ENCODE assay signal across 8 mouse cellular contexts in the genomic region with DNA sequence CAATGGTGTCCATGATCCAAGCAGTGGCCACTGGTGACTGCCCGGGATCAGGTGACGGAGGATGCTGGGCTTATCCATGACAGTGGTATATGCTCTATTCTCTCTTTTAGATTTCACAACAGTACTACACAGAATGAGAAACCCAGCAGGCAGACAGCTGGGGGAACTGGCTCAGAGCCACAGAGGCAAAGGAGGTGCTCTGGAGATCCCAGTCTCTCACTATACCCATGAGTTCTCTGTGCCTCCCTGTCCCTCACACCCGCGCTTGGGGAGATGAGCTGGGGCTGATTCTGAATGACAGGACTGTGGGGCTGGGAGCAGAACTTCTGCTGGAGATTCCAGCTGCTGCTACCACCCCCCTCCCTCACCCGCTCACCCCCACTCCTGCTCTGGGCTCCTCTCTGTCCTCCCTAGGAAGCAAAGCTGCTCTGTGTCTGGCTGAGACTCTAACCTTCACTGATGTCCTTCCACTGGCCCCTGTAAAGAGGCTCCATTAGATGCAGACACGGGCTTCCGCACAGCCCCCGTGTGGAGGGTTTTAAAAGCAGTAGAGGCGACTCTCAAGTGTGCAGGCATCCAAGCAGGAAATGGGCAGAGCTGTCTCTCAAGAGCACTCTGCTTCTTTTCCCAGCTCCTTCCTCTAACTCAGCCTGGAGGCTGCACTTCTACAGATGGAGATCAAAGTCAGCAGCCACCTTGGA.
A peak's percentile ranks its signal among the peaks of the same experiment; 100 is the strongest.
DNase-seq lines count a peak whose midpoint lies in the region; ATAC-seq and TF ChIP-seq lines count a peak whose summit lies in the region.

No protein-coding gene starts in this region.

- no peak for TF ChIP-seq RAD21 in CH12.LX (IDR thresholded peaks at IDR 0.05; ENCODE audit: low read depth, low read length)

- no peak overlapping the region for H3K27ac ChIP-seq in CH12.LX (ENCODE audit: insufficient read depth, low read depth)
- peak overlapping the region; percentile 24; the same call in 1 of the 2 replicates for H3K27ac ChIP-seq in heart, embryonic 12.5 days (ENCODE audit: poor library complexity, severe bottlenecking)
- H3K27ac ChIP-seq in limb, embryonic 10.5 days = peak overlapping the region; percentile 33; the same call in 1 of the 2 replicates
- 0 out of 2 replicates have a peak overlapping the region, but pooled peaks have one; percentile 11 for H3K27ac ChIP-seq in neural tube, embryonic 15.5 days (replicated peaks)
- H3K27ac ChIP-seq in cerebellum, adult 2 months (ENCODE audit: insufficient read depth, low read length) = no peak overlapping the region

- no peaks in the 10 kb centered on the region for H3K27me3 ChIP-seq in CH12.LX (replicated peaks)
- no peaks in the 10 kb centered on the region; the same call in 1 of the 2 replicates for H3K27me3 ChIP-seq in heart, embryonic 12.5 days (replicated peaks)
- H3K27me3 ChIP-seq in limb, embryonic 10.5 days (ENCODE audit: low read depth, poor library complexity, severe bottlenecking) = no peaks in the 10 kb centered on the region; the same call in 1 of the 2 replicates
- H3K27me3 ChIP-seq in neural tube, embryonic 15.5 days (replicated peaks) = no peaks in the 10 kb centered on the region
- no peaks in the 10 kb centered on the region for H3K27me3 ChIP-seq in cerebellum, adult 2 months (ENCODE audit: control insufficient read depth, insufficient read depth, low read length)

- H3K4me2 ChIP-seq in CH12.LX (ENCODE audit: insufficient read depth, low read depth, poor library complexity, severe bottlenecking) = no peak overlapping the region
- peak overlapping the region; percentile 26 for H3K4me2 ChIP-seq in heart, embryonic 12.5 days
- no peak overlapping the region for H3K4me2 ChIP-seq in neural tube, embryonic 15.5 days

- ATAC-seq in heart, embryonic 12.5 days (ENCODE audit: insufficient number of reproducible peaks, low FRiP score) = peak; percentile 55
- ATAC-seq in neural tube, embryonic 15.5 days (ENCODE audit: low FRiP score) = no peak

- no peak for TF ChIP-seq POLR2A in CH12.LX (IDR thresholded peaks at IDR 0.05; ENCODE audit: low read depth, low read length)
- TF ChIP-seq POLR2A in cerebellum, adult 2 months (IDR thresholded peaks at IDR 0.05; ENCODE audit: borderline replicate concordance, insufficient read depth, low read length) = no peak

- H3K9me3 ChIP-seq in CH12.LX (replicated peaks; ENCODE audit: low read length) = no peaks in the 10 kb centered on the region
- no peaks in the 10 kb centered on the region for H3K9me3 ChIP-seq in heart, embryonic 12.5 days (replicated peaks)
- H3K9me3 ChIP-seq in limb, embryonic 10.5 days (replicated peaks) = no peaks in the 10 kb centered on the region
- H3K9me3 ChIP-seq in neural tube, embryonic 15.5 days (replicated peaks) = no peaks in the 10 kb centered on the region

- no peak for TF ChIP-seq EP300 in CH12.LX (IDR thresholded peaks at IDR 0.05; ENCODE audit: low read length)

- no peak for TF ChIP-seq CTCF in CH12.LX (conservative IDR thresholded peaks at IDR 0.05 in 1 of 2, IDR thresholded peaks at IDR 0.05 in 1 of 2; ENCODE audit: low read depth in 2 of 2, low read length in 2 of 2)
- TF ChIP-seq CTCF in cerebellum, adult 2 months (IDR thresholded peaks at IDR 0.05; ENCODE audit: borderline replicate concordance, insufficient read depth, low read depth, low read length) = no peak

- peak overlapping the region in 2 of 3 experiments; percentile 34 to 36 for H3K4me3 ChIP-seq in CH12.LX (replicated peaks in 1 of 3; ENCODE audit: low read depth in 2 of 3, low read length in 2 of 3, poor library complexity in 1 of 3)
- H3K4me3 ChIP-seq in heart, embryonic 12.5 days = no peak overlapping the region
- H3K4me3 ChIP-seq in limb, embryonic 10.5 days = no peak overlapping the region
- H3K4me3 ChIP-seq in neural tube, embryonic 15.5 days (replicated peaks) = no peak overlapping the region
- no peak overlapping the region for H3K4me3 ChIP-seq in cerebellum, adult 2 months (replicated peaks; ENCODE audit: insufficient read depth, low read depth, low read length)

- dilution Hi-C loops in CH12.LX (cut with MboI; ENCODE audit: extremely low pct_ligation_motif_present, extremely low pct_unique_long_range_greater_than_20kb, low sequenced_read_pairs) = no loop called here

- H3K36me3 ChIP-seq in CH12.LX (replicated peaks in 1 of 2; ENCODE audit: control insufficient read depth in 1 of 2, insufficient read depth in 1 of 2, low read length in 1 of 2) = peaks cover 0 to 19% of the 10 kb centered on the region in 2 experiments
- H3K36me3 ChIP-seq in heart, embryonic 12.5 days = no peaks in the 10 kb centered on the region
- no peaks in the 10 kb centered on the region for H3K36me3 ChIP-seq in limb, embryonic 10.5 days
- H3K36me3 ChIP-seq in neural tube, embryonic 15.5 days = no peaks in the 10 kb centered on the region

- peaks cover 10 to 64% of the 10 kb centered on the region in 2 experiments for H3K4me1 ChIP-seq in CH12.LX (ENCODE audit: control insufficient read depth in 1 of 2, insufficient read depth in 2 of 2)
- peaks cover 16% of the 10 kb centered on the region for H3K4me1 ChIP-seq in heart, embryonic 12.5 days (replicated peaks)
- peaks cover 46% of the 10 kb centered on the region for H3K4me1 ChIP-seq in limb, embryonic 10.5 days
- H3K4me1 ChIP-seq in neural tube, embryonic 15.5 days = peaks cover 23% of the 10 kb centered on the region
- peaks cover 12% of the 10 kb centered on the region for H3K4me1 ChIP-seq in cerebellum, adult 2 months (ENCODE audit: control insufficient read depth, insufficient read depth, low read length)

- in situ Hi-C loops in CH12.LX (cut with MboI; ENCODE audit: low pct_ligation_motif_present, low pct_unique_long_range_greater_than_20kb, low sequenced_read_pairs) = no loop called here

- WGBS in heart, embryonic 12.5 days = 37% methylated on average over 9 of the region's 9 CpGs
- 43% methylated on average over 9 of the region's 9 CpGs for WGBS in limb, embryonic 10.5 days
- WGBS in neural tube, embryonic 15.5 days = 47% methylated on average over 9 of the region's 9 CpGs
- WGBS in cerebellum, adult 2 months = 41% methylated on average over 9 of the region's 9 CpGs

- no peak overlapping the region for H3K9ac ChIP-seq in CH12.LX (ENCODE audit: insufficient read depth, low read depth)
- no peak overlapping the region for H3K9ac ChIP-seq in heart, embryonic 12.5 days
- no peak overlapping the region for H3K9ac ChIP-seq in neural tube, embryonic 15.5 days (replicated peaks)

- peak; percentile 36 to 54 for DNase-seq in cerebellum, postnatal 10 days
- DNase-seq in cerebellum, postnatal 36 days = no peak
- DNase-seq in CH12.LX (ENCODE audit: extremely low read depth) = peak; percentile 27
- DNase-seq in limb, embryonic 10.5 days (ENCODE audit: low spot score) = peak; percentile 52
- DNase-seq in spleen, postnatal 4 days (ENCODE audit: low spot score in 2 of 2) = no peak
- no peak for DNase-seq in cerebellum, adult 2 months

- no peaks in the 10 kb centered on the region for H3K79me2 ChIP-seq in CH12.LX (replicated peaks; ENCODE audit: control insufficient read depth, extremely low read depth, insufficient read depth, poor library complexity, severe bottlenecking)

TF ChIP-seq in CH12.LX, 34 proteins besides CTCF, POLR2A, EP300 and RAD21:
- TF ChIP-seq USF2 (conservative IDR thresholded peaks at IDR 0.05; ENCODE audit: low read depth, low read length) = no peak
- TF ChIP-seq BHLHE40 (IDR thresholded peaks at IDR 0.05; ENCODE audit: low read depth, low read length) = no peak
- no peak for TF ChIP-seq ZC3H11A (IDR thresholded peaks at IDR 0.05; ENCODE audit: low read depth, low read length)
- TF ChIP-seq UBTF (IDR thresholded peaks at IDR 0.05; ENCODE audit: low read depth, low read length) = no peak
- TF ChIP-seq HCFC1 (IDR thresholded peaks at IDR 0.05; ENCODE audit: low read depth, low read length) = no peak
- TF ChIP-seq NELFE (IDR thresholded peaks at IDR 0.05; ENCODE audit: low read depth, low read length) = no peak
- no peak for TF ChIP-seq SIN3A (IDR thresholded peaks at IDR 0.05; ENCODE audit: low read length)
- no peak for TF ChIP-seq USF1 (IDR thresholded peaks at IDR 0.05; ENCODE audit: low read depth, low read length)
- TF ChIP-seq CHD1 (IDR thresholded peaks at IDR 0.05; ENCODE audit: low read depth, low read length) = no peak
- TF ChIP-seq TBP (conservative IDR thresholded peaks at IDR 0.05; ENCODE audit: low read depth, low read length) = no peak
- TF ChIP-seq POLR2AphosphoS2 (IDR thresholded peaks at IDR 0.05; ENCODE audit: low read depth, low read length) = no peak
- TF ChIP-seq MAX (IDR thresholded peaks at IDR 0.05; ENCODE audit: low read length) = no peak
- no peak for TF ChIP-seq MXI1 (IDR thresholded peaks at IDR 0.05; ENCODE audit: low read depth, low read length)
- no peak for TF ChIP-seq GABPA (IDR thresholded peaks at IDR 0.05; ENCODE audit: insufficient replicate concordance, low read depth, low read length)
- TF ChIP-seq RCOR1 (conservative IDR thresholded peaks at IDR 0.05; ENCODE audit: low read depth, low read length) = no peak
- TF ChIP-seq KAT2A (IDR thresholded peaks at IDR 0.05; ENCODE audit: insufficient replicate concordance, low read length) = no peak
- no peak for TF ChIP-seq NRF1 (IDR thresholded peaks at IDR 0.05; ENCODE audit: low read depth, low read length)

Comparison
In these comparisons a context has a peak if more than half of its experiments do, and no peak if none do; other contexts are left out.
1. DNase-seq: peak in cerebellum, postnatal 10 days (2 of 2), CH12.LX (single experiment) and limb, embryonic 10.5 days (single experiment); none in cerebellum, postnatal 36 days (0 of 2), spleen, postnatal 4 days (0 of 2) and cerebellum, adult 2 months (0 of 2).
2. H3K27ac ChIP-seq: peak in heart, embryonic 12.5 days (single experiment), limb, embryonic 10.5 days (single experiment) and neural tube, embryonic 15.5 days (single experiment); none in CH12.LX (single experiment) and cerebellum, adult 2 months (single experiment).
3. H3K4me3 ChIP-seq: peak in CH12.LX (2 of 3); none in heart, embryonic 12.5 days (single experiment), limb, embryonic 10.5 days (single experiment), neural tube, embryonic 15.5 days (single experiment) and cerebellum, adult 2 months (single experiment).